Mouse (Mus musculus): Measurements from ENCODE around the gene 1700061G19Rik.
"Not testable (repeated sequence)": the region's sequence is repeated elsewhere in the genome, so short reads cannot be mapped to it uniquely, and the experiment has no call there.

Gene 1700061G19Rik

GRCm38 (mm10) chr17:56871767-56872166 is 3.5 kb upstream of the 1700061G19Rik start:
- DNase-seq (ENCODE audit: inconsistent ontology term) = no peak

- DNase-seq (ENCODE audit: inconsistent ontology term) = no peak
Measured at GRCm38 (mm10) chr17:56872512-56872911, 2.8 kb upstream of the 1700061G19Rik start.

GRCm38 (mm10) chr17:56874237-56874636 is 1.0 kb upstream of the 1700061G19Rik start, which contains the start of gene Acsbg2:
Gene Acsbg2 (minus strand): TSS chr17:56874447.
- DNase-seq (ENCODE audit: inconsistent ontology term) = no peak

GRCm38 (mm10) chr17:56876465-56876864 is 1.2 kb downstream of the 1700061G19Rik start:
- DNase-seq (ENCODE audit: inconsistent ontology term) = no peak

GRCm38 (mm10) chr17:56876981-56877380 is 1.7 kb downstream of the 1700061G19Rik start:
- no peak for DNase-seq (ENCODE audit: inconsistent ontology term)

GRCm38 (mm10) chr17:56877426-56877825 is 2.1 kb downstream of the 1700061G19Rik start:
- no peak for DNase-seq (ENCODE audit: inconsistent ontology term)

- no peak for DNase-seq (ENCODE audit: inconsistent ontology term)
Measured at GRCm38 (mm10) chr17:56883612-56884011, 8.3 kb downstream of the 1700061G19Rik start.

GRCm38 (mm10) chr17:56884331-56884730 is 9.1 kb downstream of the 1700061G19Rik start:
- no peak for DNase-seq (ENCODE audit: inconsistent ontology term)

- no peak for DNase-seq (ENCODE audit: inconsistent ontology term)
Measured at GRCm38 (mm10) chr17:56884809-56885208, 9.5 kb downstream of the 1700061G19Rik start.

- DNase-seq (ENCODE audit: inconsistent ontology term) = no peak
Measured at GRCm38 (mm10) chr17:56888050-56888449, 12.8 kb downstream of the 1700061G19Rik start.

GRCm38 (mm10) chr17:56890018-56890417 is 14.7 kb downstream of the 1700061G19Rik start:
- no peak for DNase-seq (ENCODE audit: inconsistent ontology term)

- no peak for DNase-seq (ENCODE audit: inconsistent ontology term)
Measured at GRCm38 (mm10) chr17:56895368-56895918, 20.2 kb downstream of the 1700061G19Rik start.

- DNase-seq (ENCODE audit: inconsistent ontology term) = no peak
Measured at GRCm38 (mm10) chr17:56896513-56897129, 21.3 kb downstream of the 1700061G19Rik start.

- DNase-seq (ENCODE audit: inconsistent ontology term) = peak; percentile 45
Measured at GRCm38 (mm10) chr17:56897630-56898195, 22.4 kb downstream of the 1700061G19Rik start.

- DNase-seq (ENCODE audit: inconsistent ontology term) = no peak
Measured at GRCm38 (mm10) chr17:56902698-56903097, 27.4 kb downstream of the 1700061G19Rik start.

- no peak for DNase-seq (ENCODE audit: inconsistent ontology term)
Measured at GRCm38 (mm10) chr17:56906166-56906565, 30.9 kb downstream of the 1700061G19Rik start.

GRCm38 (mm10) chr17:56907096-56907495 is 31.8 kb downstream of the 1700061G19Rik start:
- no peak for DNase-seq (ENCODE audit: inconsistent ontology term)

- no peak for DNase-seq (ENCODE audit: inconsistent ontology term)
Measured at GRCm38 (mm10) chr17:56907887-56908286, 32.6 kb downstream of the 1700061G19Rik start.

- not testable (repeated sequence) for DNase-seq (ENCODE audit: inconsistent ontology term)
Measured at GRCm38 (mm10) chr17:56909764-56910163, 34.5 kb downstream of the 1700061G19Rik start.

GRCm38 (mm10) chr17:56913023-56913422 is 37.7 kb downstream of the 1700061G19Rik start:
- no peak for DNase-seq (ENCODE audit: inconsistent ontology term)

GRCm38 (mm10) chr17:56913444-56913843 is 38.2 kb downstream of the 1700061G19Rik start:
- DNase-seq (ENCODE audit: inconsistent ontology term) = no peak

- DNase-seq (ENCODE audit: inconsistent ontology term) = no peak
Measured at GRCm38 (mm10) chr17:56917166-56917565, 41.9 kb downstream of the 1700061G19Rik start.

GRCm38 (mm10) chr17:56919725-56920124 is 44.4 kb downstream of the 1700061G19Rik start:
- no peak for DNase-seq (ENCODE audit: inconsistent ontology term)

All from Muller cell, postnatal 12 days (primary cell).